Mouse (Mus musculus): ENCODE data around the gene Elmo2.

GRCm38 (mm10) chr2:165360861-165361260 is 34.6 kb upstream of the Elmo2 start:
- TF ChIP-seq CTCF (IDR thresholded peaks at IDR 0.05; ENCODE audit: borderline replicate concordance, control insufficient read depth, extremely low read depth, insufficient read depth, low read length, poor library complexity), result peak; percentile 37; the same call in 1 of the 2 replicates
- TF ChIP-seq POLR2A (IDR thresholded peaks at IDR 0.05; ENCODE audit: control insufficient read depth, extremely low read depth, insufficient read depth, low read length, poor library complexity), result no peak

Measured in thymus, adult 2 months (tissue).